Mouse (Mus musculus) bone marrow, adult 2 months (tissue): ENCODE measurements around the gene Itga9.

ENCODE experiments used
- CTCF ChIP-seq: fragments of 200-500 bp; IDR thresholded peaks from 2 replicates; pipeline ENCODE4 v1.5.1; 2011; ENCODE audit warnings: low read length, control low read depth; ENCODE audit not compliant: control insufficient read depth, insufficient read depth
- POLR2A ChIP-seq: fragments of 200-500 bp; IDR thresholded peaks from 2 replicates; pipeline ENCODE4 v1.6.1; 2011; ENCODE audit warnings: low read depth, mild to moderate bottlenecking, control low read depth, low read length, borderline replicate concordance; ENCODE audit not compliant: control insufficient read depth

GRCm38 (mm10) chr9:118733601-118734000 lies 127.1 kb downstream of the Itga9 start:
- TF ChIP-seq CTCF (no peak), POLR2A (no peak)
